Mouse (Mus musculus): ENCODE measurements at regions not wholly inside any gene's neighbourhood (a gene's known extent, or its start where the extent isn't known, plus 50 kb on each side); places are given as distances from the start of the nearest gene placed in this dataset.

DNA sequence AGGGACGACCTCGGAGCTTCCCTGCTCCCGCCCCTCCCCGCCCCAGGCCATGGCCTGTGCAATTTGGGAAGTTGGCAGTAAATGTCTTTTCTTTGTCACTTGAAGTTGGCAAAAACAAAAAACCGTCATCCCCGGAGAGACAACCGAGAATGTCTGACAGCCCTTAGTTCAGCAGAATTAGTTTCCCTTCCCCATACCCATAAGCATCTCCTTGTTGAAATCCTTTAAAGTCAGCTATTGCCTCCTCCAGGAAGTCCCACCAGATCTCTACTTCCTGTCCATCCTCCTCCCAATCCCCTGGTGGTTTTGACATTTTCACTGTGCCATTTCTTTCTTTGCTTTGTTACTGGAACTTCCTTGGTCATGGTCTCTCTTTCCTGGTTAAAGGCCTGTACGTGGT lies 54.8 kb downstream of the Foxb1 start:
- no peaks in the 10 kb centered on the region for H3K27me3 ChIP-seq (replicated peaks; ENCODE audit: control insufficient read depth, insufficient read depth, low read length)
- no peaks in the 10 kb centered on the region for H3K36me3 ChIP-seq (ENCODE audit: control insufficient read depth, insufficient read depth)
- WGBS, result 76% methylated on average over 8 of the region's 8 CpGs
- H3K4me2 ChIP-seq (replicated peaks; ENCODE audit: low read depth), result no peak overlapping the region
- no peak overlapping the region for H3K27ac ChIP-seq (ENCODE audit: low read depth, low read length)
- no peaks in the 10 kb centered on the region for H3K4me1 ChIP-seq (replicated peaks; ENCODE audit: control insufficient read depth, insufficient read depth, low read length)
- no peaks in the 10 kb centered on the region for H3K9me3 ChIP-seq (ENCODE audit: control insufficient read depth)
- no peak overlapping the region for H3K4me3 ChIP-seq (ENCODE audit: low read depth, low read length)
- no peak for TF ChIP-seq CTCF (IDR thresholded peaks at IDR 0.05; ENCODE audit: low read depth)
- ATAC-seq, result no peak
- no peak overlapping the region for H3K9ac ChIP-seq (ENCODE audit: low read depth, low read length)

DNA sequence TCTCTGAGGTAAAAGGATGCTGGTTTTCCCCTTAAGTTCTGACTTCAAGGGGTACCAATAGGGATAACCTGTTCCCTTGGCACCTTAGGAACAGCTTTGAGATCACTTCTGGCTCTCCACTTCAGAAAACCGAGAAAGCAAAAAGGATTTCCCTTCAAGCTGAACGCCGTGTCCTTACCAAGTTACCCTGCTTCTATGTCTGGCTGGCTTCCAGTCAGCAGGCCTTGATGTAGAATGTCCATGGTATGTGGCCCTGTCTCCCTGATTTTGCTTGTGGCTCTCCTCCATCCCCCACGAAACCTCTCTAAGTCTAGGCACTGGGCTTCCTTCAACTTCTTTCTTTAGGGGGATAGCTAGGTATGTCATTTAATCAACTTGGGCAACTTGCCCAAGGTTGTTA lies 55.7 kb downstream of the Foxb1 start:
- Histone ChIP-seq H3K4me3 (ENCODE audit: low read depth, low read length) (no peak overlapping the region), H3K36me3 (ENCODE audit: control insufficient read depth, insufficient read depth) (no peaks in the 10 kb centered on the region), H3K9ac (ENCODE audit: low read depth, low read length) (no peak overlapping the region), H3K4me2 (replicated peaks; ENCODE audit: low read depth) (no peak overlapping the region), H3K27me3 (replicated peaks; ENCODE audit: control insufficient read depth, insufficient read depth, low read length) (no peaks in the 10 kb centered on the region), H3K4me1 (replicated peaks; ENCODE audit: control insufficient read depth, insufficient read depth, low read length) (no peaks in the 10 kb centered on the region), H3K9me3 (ENCODE audit: control insufficient read depth) (no peaks in the 10 kb centered on the region), H3K27ac (ENCODE audit: low read depth, low read length) (no peak overlapping the region)
- WGBS, result 76% methylated on average over 4 of the region's 4 CpGs
- no peak for TF ChIP-seq CTCF (IDR thresholded peaks at IDR 0.05; ENCODE audit: low read depth)
- no peak for ATAC-seq

DNA sequence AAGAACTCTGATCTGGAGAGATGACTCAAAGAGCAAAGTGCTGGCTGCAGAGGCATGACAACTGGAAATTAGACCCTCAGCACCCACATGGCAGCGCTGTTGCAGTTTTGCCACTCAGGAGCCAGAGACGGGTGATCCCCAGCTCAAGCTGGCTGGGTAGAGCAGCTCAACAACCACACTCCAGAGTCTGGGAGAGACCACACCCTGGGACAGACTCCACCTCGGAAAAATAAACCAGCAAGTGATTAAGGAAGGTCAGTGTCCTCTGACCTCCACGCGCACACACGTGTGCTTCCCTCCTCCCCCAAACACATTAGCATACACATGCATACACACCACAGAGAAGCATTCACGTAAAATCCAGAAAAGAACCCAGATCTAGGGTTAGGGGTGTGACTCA lies 57.0 kb downstream of the Foxb1 start:
- ATAC-seq, result peak; percentile 47
- WGBS, result 43% methylated on average over 7 of the region's 7 CpGs

DNA sequence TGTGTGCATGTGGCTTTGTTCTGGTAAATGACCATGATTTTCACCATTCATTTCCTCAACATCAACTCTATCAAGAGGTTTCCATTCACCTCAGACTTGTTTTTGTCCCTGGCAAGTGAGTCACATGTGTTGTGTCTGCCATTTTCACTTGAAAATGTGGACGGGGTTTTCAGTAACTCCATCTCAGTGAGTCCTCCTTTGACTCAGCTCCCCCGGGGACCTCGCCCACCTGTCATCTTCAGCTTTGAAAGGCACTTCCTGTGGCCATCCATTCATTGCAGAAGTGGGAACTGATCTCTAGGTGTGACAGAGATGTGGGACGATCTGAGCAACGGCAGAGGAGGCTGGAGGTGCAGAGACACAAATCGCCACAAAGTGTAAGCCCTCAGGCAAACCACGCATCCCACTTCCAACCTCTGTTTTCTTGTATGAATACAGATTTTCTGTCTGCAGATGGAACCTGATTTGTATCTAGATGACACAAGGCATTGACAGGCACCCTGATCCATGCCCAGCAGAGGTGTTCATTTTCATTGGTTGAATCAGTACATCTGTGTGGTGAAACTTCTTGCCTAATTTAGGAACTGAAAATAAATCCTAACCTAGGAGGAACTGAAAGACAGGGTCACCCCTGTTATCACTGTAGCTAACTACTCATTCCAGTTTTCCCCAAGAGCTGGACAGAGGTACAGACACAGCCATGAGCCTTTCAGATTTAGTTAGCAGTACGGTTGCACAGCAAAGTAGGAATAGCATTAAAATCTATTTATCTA lies 58.4 kb downstream of the Foxb1 start:
- Histone ChIP-seq H3K27me3 (replicated peaks; ENCODE audit: control insufficient read depth, insufficient read depth, low read length) (no peaks in the 10 kb centered on the region), H3K36me3 (ENCODE audit: control insufficient read depth, insufficient read depth) (no peaks in the 10 kb centered on the region), H3K4me3 (ENCODE audit: low read depth, low read length) (no peak overlapping the region), H3K27ac (ENCODE audit: low read depth, low read length) (no peak overlapping the region), H3K9ac (ENCODE audit: low read depth, low read length) (no peak overlapping the region), H3K4me1 (replicated peaks; ENCODE audit: control insufficient read depth, insufficient read depth, low read length) (no peaks in the 10 kb centered on the region), H3K4me2 (replicated peaks; ENCODE audit: low read depth) (no peak overlapping the region), H3K9me3 (ENCODE audit: control insufficient read depth) (no peaks in the 10 kb centered on the region)
- no peak for TF ChIP-seq CTCF (IDR thresholded peaks at IDR 0.05; ENCODE audit: low read depth)
- no peak for ATAC-seq
- WGBS, result 82% methylated on average over 8 of the region's 8 CpGs

More for the DNA sequence above, 57.0 kb downstream of the Foxb1 start:
- no peaks in the 10 kb centered on the region for H3K4me1 ChIP-seq (replicated peaks; ENCODE audit: control insufficient read depth, insufficient read depth, low read length)
- H3K4me2 ChIP-seq (replicated peaks; ENCODE audit: low read depth), result peak overlapping the region; percentile 47
- no peaks in the 10 kb centered on the region for H3K36me3 ChIP-seq (ENCODE audit: control insufficient read depth, insufficient read depth)
- H3K9me3 ChIP-seq (ENCODE audit: control insufficient read depth), result no peaks in the 10 kb centered on the region
- no peak overlapping the region for H3K27ac ChIP-seq (ENCODE audit: low read depth, low read length)
- TF ChIP-seq CTCF (IDR thresholded peaks at IDR 0.05; ENCODE audit: low read depth), result no peak
- no peaks in the 10 kb centered on the region for H3K27me3 ChIP-seq (replicated peaks; ENCODE audit: control insufficient read depth, insufficient read depth, low read length)
- no peak overlapping the region for H3K4me3 ChIP-seq (ENCODE audit: low read depth, low read length)
- H3K9ac ChIP-seq (ENCODE audit: low read depth, low read length), result no peak overlapping the region

DNA sequence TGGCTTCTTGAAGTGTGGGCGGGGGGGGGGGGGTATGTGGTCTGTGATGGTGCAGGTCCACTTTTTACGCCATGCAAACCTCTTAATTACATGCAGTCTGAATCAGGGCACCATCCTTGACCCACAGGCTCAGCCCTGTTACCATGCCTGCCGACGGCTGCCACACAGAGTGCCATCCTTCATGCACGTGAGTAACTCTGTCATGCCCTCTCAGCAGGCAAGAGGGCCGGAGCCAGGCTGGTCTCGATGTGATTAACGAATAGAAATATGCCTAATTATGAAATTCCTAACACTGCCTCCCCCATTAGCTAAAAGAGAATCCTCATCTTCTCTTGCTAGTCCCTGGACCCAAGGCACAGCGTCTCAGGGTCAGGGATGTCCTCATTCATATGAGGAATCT lies 60.0 kb downstream of the Foxb1 start:
- no peaks in the 10 kb centered on the region for H3K4me1 ChIP-seq (replicated peaks; ENCODE audit: control insufficient read depth, insufficient read depth, low read length)
- H3K27me3 ChIP-seq (replicated peaks; ENCODE audit: control insufficient read depth, insufficient read depth, low read length), result no peaks in the 10 kb centered on the region
- no peak overlapping the region for H3K4me2 ChIP-seq (replicated peaks; ENCODE audit: low read depth)
- no peak overlapping the region for H3K27ac ChIP-seq (ENCODE audit: low read depth, low read length)
- no peak overlapping the region for H3K9ac ChIP-seq (ENCODE audit: low read depth, low read length)
- ATAC-seq, result no peak
- 83% methylated on average over 9 of the region's 9 CpGs for WGBS
- no peak for TF ChIP-seq CTCF (IDR thresholded peaks at IDR 0.05; ENCODE audit: low read depth)
- H3K4me3 ChIP-seq (ENCODE audit: low read depth, low read length), result no peak overlapping the region
- H3K36me3 ChIP-seq (ENCODE audit: control insufficient read depth, insufficient read depth), result no peaks in the 10 kb centered on the region
- no peaks in the 10 kb centered on the region for H3K9me3 ChIP-seq (ENCODE audit: control insufficient read depth)

DNA sequence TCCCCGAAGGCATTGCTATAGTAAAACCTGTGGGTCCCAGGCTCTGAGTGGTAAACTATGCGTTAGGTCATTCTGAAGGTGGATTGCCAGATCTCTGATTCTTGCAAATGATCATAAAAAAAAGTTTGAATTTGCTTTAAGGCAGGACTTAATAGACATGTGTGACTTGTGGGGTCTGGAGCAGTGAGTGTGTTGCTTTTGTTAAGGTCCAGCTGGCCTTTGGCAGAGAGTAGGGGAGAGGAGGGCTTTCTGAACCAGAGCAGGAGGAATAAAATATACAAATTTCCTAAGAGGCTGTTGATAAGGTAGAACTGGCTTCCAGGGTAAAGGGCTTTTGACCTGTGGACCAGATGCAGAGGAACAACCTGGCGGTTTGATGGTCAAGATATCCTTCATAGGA lies 69.0 kb downstream of the Foxb1 start:
- H3K27me3 ChIP-seq (replicated peaks; ENCODE audit: control insufficient read depth, insufficient read depth, low read length), result no peaks in the 10 kb centered on the region
- ATAC-seq, result no peak
- no peaks in the 10 kb centered on the region for H3K9me3 ChIP-seq (ENCODE audit: control insufficient read depth)
- H3K36me3 ChIP-seq (ENCODE audit: control insufficient read depth, insufficient read depth), result no peaks in the 10 kb centered on the region
- no peak overlapping the region for H3K4me2 ChIP-seq (replicated peaks; ENCODE audit: low read depth)
- TF ChIP-seq CTCF (IDR thresholded peaks at IDR 0.05; ENCODE audit: low read depth), result no peak
- no peak overlapping the region for H3K4me3 ChIP-seq (ENCODE audit: low read depth, low read length)
- WGBS, result 74% methylated on average over 3 of the region's 3 CpGs
- no peaks in the 10 kb centered on the region for H3K4me1 ChIP-seq (replicated peaks; ENCODE audit: control insufficient read depth, insufficient read depth, low read length)
- no peak overlapping the region for H3K9ac ChIP-seq (ENCODE audit: low read depth, low read length)
- no peak overlapping the region for H3K27ac ChIP-seq (ENCODE audit: low read depth, low read length)

All from intestine, postnatal 0 days (tissue).